Mouse (Mus musculus) embryonic fibroblast, embryonic 13.5 days (primary cell): ENCODE measurements at regions not wholly inside any gene's neighbourhood (a gene's known extent, or its start where the extent isn't known, plus 50 kb on each side); places are given as distances from the start of the nearest gene placed in this dataset.

Source experiments
- H3K27ac ChIP-seq: 2 replicates; pipeline ENCODE4 v1.5.1; 2012; ENCODE audit warnings: low read length, control low read depth, inconsistent platforms; ENCODE audit not compliant: insufficient read depth
- H3K4me1 ChIP-seq: 2 replicates; pipeline ENCODE4 v1.6.1; 2011; ENCODE audit warnings: low read length; ENCODE audit not compliant: control insufficient read depth, insufficient read depth
- H3K4me3 ChIP-seq: 2 replicates; pipeline ENCODE4 v1.5.1; 2011; ENCODE audit warnings: mild to moderate bottlenecking, control low read depth, low read length; ENCODE audit not compliant: insufficient read depth
- CTCF ChIP-seq: IDR thresholded peaks from 2 replicates; pipeline ENCODE4 v1.5.1; 2011; ENCODE audit warnings: mild to moderate bottlenecking, control low read depth, low read length, moderate library complexity, borderline replicate concordance; ENCODE audit not compliant: insufficient read depth
- POLR2A ChIP-seq: IDR thresholded peaks from 2 replicates; pipeline ENCODE4 v1.6.1; 2011; ENCODE audit warnings: low read depth, mild to moderate bottlenecking, control low read depth, low read length, moderate library complexity

GRCm38 (mm10) chr2:117765572-117765971 is 346.1 kb upstream of the Thbs1 start:
- TF ChIP-seq CTCF (no peak), POLR2A (no peak)
- peak overlapping the region; percentile 26; the same call in 1 of the 2 replicates for H3K27ac ChIP-seq
- H3K4me1 ChIP-seq = 0 out of 2 replicates have a peak, but pooled peaks cover 2% of the 10 kb centered on the region
- H3K4me3 ChIP-seq = no peak overlapping the region

GRCm38 (mm10) chr2:117766450-117766849 is 345.2 kb upstream of the Thbs1 start:
- Histone ChIP-seq H3K4me3 (no peak overlapping the region), H3K4me1 (0 out of 2 replicates have a peak, but pooled peaks cover 2% of the 10 kb centered on the region), H3K27ac (no peak overlapping the region)
- no peak for TF ChIP-seq POLR2A
- no peak for TF ChIP-seq CTCF

GRCm38 (mm10) chr2:117769402-117770114 is 342.1 kb upstream of the Thbs1 start:
- no peak overlapping the region; the same call in 1 of the 2 replicates for H3K27ac ChIP-seq

GRCm38 (mm10) chr2:117770115-117770485 is 341.6 kb upstream of the Thbs1 start:
- H3K4me3 ChIP-seq = no peak overlapping the region
- 0 out of 2 replicates have a peak, but pooled peaks cover 2% of the 10 kb centered on the region for H3K4me1 ChIP-seq
- TF ChIP-seq POLR2A = no peak
- no peak for TF ChIP-seq CTCF
- H3K27ac ChIP-seq = no peak overlapping the region; the same call in 1 of the 2 replicates

More at GRCm38 (mm10) chr2:117769402-117770114, 342.1 kb upstream of the Thbs1 start:
- no peak overlapping the region for H3K4me3 ChIP-seq
- 0 out of 2 replicates have a peak, but pooled peaks cover 2% of the 10 kb centered on the region for H3K4me1 ChIP-seq
- TF ChIP-seq CTCF (no peak), POLR2A (no peak)

GRCm38 (mm10) chr2:117780287-117780686 is 331.4 kb upstream of the Thbs1 start:
- no peak overlapping the region for H3K4me3 ChIP-seq
- TF ChIP-seq POLR2A (no peak), CTCF (peak; percentile 32; the same call in 1 of the 2 replicates)
- H3K27ac ChIP-seq = peak overlapping the region; percentile 2; the same call in 1 of the 2 replicates
- no peaks in the 10 kb centered on the region for H3K4me1 ChIP-seq

- Histone ChIP-seq H3K4me1 (no peaks in the 10 kb centered on the region), H3K27ac (peak overlapping the region; percentile 7; the same call in 1 of the 2 replicates), H3K4me3 (no peak overlapping the region)
- TF ChIP-seq POLR2A = no peak
- TF ChIP-seq CTCF = no peak
Measured at GRCm38 (mm10) chr2:117780816-117781215, 330.9 kb upstream of the Thbs1 start.

GRCm38 (mm10) chr2:117787321-117787720 is 324.4 kb upstream of the Thbs1 start:
- H3K4me3 ChIP-seq = no peak overlapping the region
- no peaks in the 10 kb centered on the region for H3K4me1 ChIP-seq
- H3K27ac ChIP-seq = no peak overlapping the region
- TF ChIP-seq CTCF (no peak), POLR2A (no peak)

GRCm38 (mm10) chr2:117794285-117794684 is 317.4 kb upstream of the Thbs1 start:
- Histone ChIP-seq H3K27ac (peak overlapping the region; percentile 54), H3K4me3 (no peak overlapping the region), H3K4me1 (peaks cover 3% of the 10 kb centered on the region; the same call in 1 of the 2 replicates)
- TF ChIP-seq POLR2A = no peak
- no peak for TF ChIP-seq CTCF

GRCm38 (mm10) chr2:117801946-117802600 is 309.6 kb upstream of the Thbs1 start:
- Histone ChIP-seq H3K4me1 (peaks cover 12% of the 10 kb centered on the region), H3K27ac (peak overlapping the region; percentile 100), H3K4me3 (no peak overlapping the region)
- TF ChIP-seq CTCF (no peak), POLR2A (no peak)

GRCm38 (mm10) chr2:117802686-117803085 is 309.0 kb upstream of the Thbs1 start:
- TF ChIP-seq CTCF (no peak), POLR2A (peak; percentile 36; the same call in 1 of the 2 replicates)
- peaks cover 12% of the 10 kb centered on the region for H3K4me1 ChIP-seq
- H3K4me3 ChIP-seq = no peak overlapping the region
- peak overlapping the region; percentile 100 for H3K27ac ChIP-seq
